Mouse (Mus musculus) layer of hippocampus, postnatal 25 days (tissue): ENCODE measurements around the gene Dact3. TPM values are rescaled to one million over a fixed set of nuclear protein-coding genes. Genes with fewer than 3 reads are reported as not detected.

Experiments used
- DNase-seq, 2 experiments: peaks; one replicate each; pipeline ENCODE4 v3.0.0; 2022; ENCODE audit warnings: mixed read lengths in 2 of 2, low spot score in 1 of 2; ENCODE audit errors: extremely low spot score in 1 of 2
- total RNA-seq, 2 experiments: library from RNA; stranded (reverse); gene quantifications; 2 replicates each; pipeline ENCODE4 v1.2.3; 2021

Dact3 gene
- total RNA-seq, 2 experiments from 2014 or later, result 150 to 160 TPM

GRCm38 (mm10) chr7:16890536-16890935, 15.4 kb downstream of the Dact3 start:
- DNase-seq, result no peak

GRCm38 (mm10) chr7:16890944-16891343, 15.8 kb downstream of the Dact3 start:
- DNase-seq, result no peak

- DNase-seq, result peak; percentile 44 to 92
These were observed 16.7 kb downstream of the Dact3 start, which contains the start of gene Gng8 for GRCm38 (mm10) chr7:16891641-16892351. Gng8 (plus strand) TSS chr7:16891786.

GRCm38 (mm10) chr7:16892352-16892730, 17.2 kb downstream of the Dact3 start:
- DNase-seq, result no peak

GRCm38 (mm10) chr7:16893612-16894011, 18.5 kb downstream of the Dact3 start:
- DNase-seq, result no peak

GRCm38 (mm10) chr7:16894279-16894678, 19.2 kb downstream of the Dact3 start:
- no peak for DNase-seq

GRCm38 (mm10) chr7:16895000-16895399, 19.9 kb downstream of the Dact3 start:
- DNase-seq, result peak; percentile 47 to 68

GRCm38 (mm10) chr7:16895511-16895910, 20.4 kb downstream of the Dact3 start:
- DNase-seq, result no peak

GRCm38 (mm10) chr7:16900526-16900925, 25.4 kb downstream of the Dact3 start:
- no peak for DNase-seq

GRCm38 (mm10) chr7:16903439-16903955, 28.4 kb downstream of the Dact3 start:
- no peak for DNase-seq

- no peak for DNase-seq
These were observed 29.1 kb downstream of the Dact3 start for GRCm38 (mm10) chr7:16904120-16904675.

- no peak for DNase-seq
These were observed 30.4 kb downstream of the Dact3 start for GRCm38 (mm10) chr7:16905491-16906021.

GRCm38 (mm10) chr7:16906281-16906680, 31.2 kb downstream of the Dact3 start, which contains the start of gene Ptgir:
Ptgir (plus strand) TSS chr7:16906490.
- no peak for DNase-seq

- DNase-seq, result no peak
These were observed 31.9 kb downstream of the Dact3 start for GRCm38 (mm10) chr7:16906889-16907559.

GRCm38 (mm10) chr7:16907842-16908241, 32.7 kb downstream of the Dact3 start:
- no peak for DNase-seq

GRCm38 (mm10) chr7:16908367-16908766, 33.2 kb downstream of the Dact3 start:
- no peak for DNase-seq

GRCm38 (mm10) chr7:16908859-16909258, 33.7 kb downstream of the Dact3 start:
- DNase-seq, result no peak

- DNase-seq, result no peak
These were observed 34.8 kb downstream of the Dact3 start for GRCm38 (mm10) chr7:16909909-16910308.

- DNase-seq, result no peak
These were observed 36.8 kb downstream of the Dact3 start for GRCm38 (mm10) chr7:16911904-16912303.

- no peak for DNase-seq
These were observed 37.2 kb downstream of the Dact3 start for GRCm38 (mm10) chr7:16912360-16912759.
